Mouse (Mus musculus): Measurements from ENCODE around the gene Ttll13. TPM values are rescaled to one million over a fixed set of nuclear protein-coding genes. Genes with fewer than 3 reads are reported as not detected.

Ttll13 gene
- polyA plus RNA-seq (2016; fragmentation: Nextera tagmentation; extraction: Ambion mirVana), result 0.61 and 1.0 TPM in 2 replicates

GRCm38 (mm10) chr7:80246148-80246721 lies at the start of gene Ttll13:
TSS of gene Ttll13 (plus strand) at chr7:80246376.
- Histone ChIP-seq H3K36me3 (no peaks in the 10 kb centered on the region), H3K9ac (peak within 1 kb of the TSS; percentile 82), H3K4me1 (peaks cover 23% of the 10 kb centered on the region), H3K27me3 (replicated peaks) (no peaks in the 10 kb centered on the region; the same call in 1 of the 2 replicates), H3K4me3 (peak within 1 kb of the TSS; percentile 77), H3K4me2 (peak within 1 kb of the TSS; percentile 92), H3K9me3 (replicated peaks) (no peaks in the 10 kb centered on the region), H3K27ac (peak within 1 kb of the TSS; percentile 79)
- WGBS (ENCODE audit: insufficient replicate concordance), result under 1% methylated on average over 48 of the region's 48 CpGs
- ATAC-seq, result peak; percentile 97

GRCm38 (mm10) chr7:80197371-80197770 lies 48.8 kb upstream of the Ttll13 start:
- H3K9ac ChIP-seq, result peak overlapping the region; percentile 97
- peaks cover 90% of the 10 kb centered on the region for H3K4me1 ChIP-seq
- H3K27ac ChIP-seq, result peak overlapping the region; percentile 93
- peaks cover 27% of the 10 kb centered on the region for H3K36me3 ChIP-seq
- peak overlapping the region; percentile 87 for H3K4me2 ChIP-seq
- H3K27me3 ChIP-seq (replicated peaks), result no peaks in the 10 kb centered on the region
- no peak for ATAC-seq
- H3K9me3 ChIP-seq (replicated peaks), result no peaks in the 10 kb centered on the region
- H3K4me3 ChIP-seq, result peak overlapping the region; percentile 92
- 18% methylated on average over 4 of the region's 4 CpGs for WGBS (ENCODE audit: insufficient replicate concordance)

GRCm38 (mm10) chr7:80197941-80198778 lies 48.0 kb upstream of the Ttll13 start:
- Histone ChIP-seq H3K4me1 (peaks cover 90% of the 10 kb centered on the region), H3K36me3 (peaks cover 35% of the 10 kb centered on the region), H3K9ac (peak overlapping the region; percentile 97), H3K9me3 (replicated peaks) (no peaks in the 10 kb centered on the region), H3K4me3 (peak overlapping the region; percentile 92), H3K4me2 (peak overlapping the region; percentile 87), H3K27me3 (replicated peaks) (no peaks in the 10 kb centered on the region), H3K27ac (peak overlapping the region; percentile 93)
- WGBS (ENCODE audit: insufficient replicate concordance), result under 1% methylated on average over 72 of the region's 74 CpGs
- peak; percentile 76 for ATAC-seq

- peak; percentile 36; the same call in 1 of the 2 replicates for ATAC-seq
- 2% methylated on average over 11 of the region's 11 CpGs for WGBS (ENCODE audit: insufficient replicate concordance)
Measured at GRCm38 (mm10) chr7:80198863-80199262, 47.3 kb upstream of the Ttll13 start.

GRCm38 (mm10) chr7:80199286-80199685 lies 46.9 kb upstream of the Ttll13 start:
- ATAC-seq, result no peak
- H3K27me3 ChIP-seq (replicated peaks), result no peaks in the 10 kb centered on the region
- H3K4me3 ChIP-seq, result peak overlapping the region; percentile 92
- peak overlapping the region; percentile 93 for H3K27ac ChIP-seq
- peaks cover 90% of the 10 kb centered on the region for H3K4me1 ChIP-seq
- peak overlapping the region; percentile 97 for H3K9ac ChIP-seq
- WGBS (ENCODE audit: insufficient replicate concordance), result 25% methylated on average over 6 of the region's 6 CpGs
- no peaks in the 10 kb centered on the region for H3K9me3 ChIP-seq (replicated peaks)
- H3K36me3 ChIP-seq, result peaks cover 45% of the 10 kb centered on the region
- H3K4me2 ChIP-seq, result peak overlapping the region; percentile 87

More at GRCm38 (mm10) chr7:80198863-80199262, 47.3 kb upstream of the Ttll13 start:
- H3K27me3 ChIP-seq (replicated peaks), result no peaks in the 10 kb centered on the region
- peaks cover 90% of the 10 kb centered on the region for H3K4me1 ChIP-seq
- H3K36me3 ChIP-seq, result peaks cover 41% of the 10 kb centered on the region
- peak overlapping the region; percentile 87 for H3K4me2 ChIP-seq
- peak overlapping the region; percentile 93 for H3K27ac ChIP-seq
- no peaks in the 10 kb centered on the region for H3K9me3 ChIP-seq (replicated peaks)
- peak overlapping the region; percentile 92 for H3K4me3 ChIP-seq
- peak overlapping the region; percentile 97 for H3K9ac ChIP-seq

GRCm38 (mm10) chr7:80199851-80200587 lies 46.2 kb upstream of the Ttll13 start:
- WGBS (ENCODE audit: insufficient replicate concordance), result 65% methylated on average over 11 of the region's 11 CpGs
- Histone ChIP-seq H3K4me1 (peaks cover 90% of the 10 kb centered on the region), H3K27me3 (replicated peaks) (no peaks in the 10 kb centered on the region), H3K9me3 (replicated peaks) (no peaks in the 10 kb centered on the region), H3K27ac (peak overlapping the region; percentile 93), H3K9ac (peak overlapping the region; percentile 97), H3K36me3 (peaks cover 46% of the 10 kb centered on the region), H3K4me3 (peak overlapping the region; percentile 92), H3K4me2 (peak overlapping the region; percentile 87)
- ATAC-seq, result no peak

- no peaks in the 10 kb centered on the region for H3K27me3 ChIP-seq (replicated peaks)
- no peaks in the 10 kb centered on the region for H3K9me3 ChIP-seq (replicated peaks)
- no peak for ATAC-seq
- peaks cover 90% of the 10 kb centered on the region for H3K4me1 ChIP-seq
- H3K27ac ChIP-seq, result peak overlapping the region; percentile 93
- H3K9ac ChIP-seq, result peak overlapping the region; percentile 97
- H3K4me3 ChIP-seq, result peak overlapping the region; percentile 92
- H3K36me3 ChIP-seq, result peaks cover 46% of the 10 kb centered on the region
- WGBS (ENCODE audit: insufficient replicate concordance), result 71% methylated on average over 6 of the region's 6 CpGs
- peak overlapping the region; percentile 87 for H3K4me2 ChIP-seq
Measured at GRCm38 (mm10) chr7:80200588-80200945, 45.6 kb upstream of the Ttll13 start.

GRCm38 (mm10) chr7:80200963-80201539 lies 45.1 kb upstream of the Ttll13 start:
- peaks cover 90% of the 10 kb centered on the region for H3K4me1 ChIP-seq
- WGBS (ENCODE audit: insufficient replicate concordance), result 83% methylated on average over 5 of the region's 5 CpGs
- peak overlapping the region; percentile 93 for H3K27ac ChIP-seq
- no peak for ATAC-seq
- no peaks in the 10 kb centered on the region for H3K9me3 ChIP-seq (replicated peaks)
- H3K9ac ChIP-seq, result peak overlapping the region; percentile 97
- H3K4me3 ChIP-seq, result peak overlapping the region; percentile 92
- peaks cover 46% of the 10 kb centered on the region for H3K36me3 ChIP-seq
- peak overlapping the region; percentile 87 for H3K4me2 ChIP-seq
- H3K27me3 ChIP-seq (replicated peaks), result no peaks in the 10 kb centered on the region

- H3K9me3 ChIP-seq (replicated peaks), result no peaks in the 10 kb centered on the region
- peak overlapping the region; percentile 87 for H3K4me2 ChIP-seq
- peaks cover 46% of the 10 kb centered on the region for H3K36me3 ChIP-seq
- ATAC-seq, result no peak
- no peaks in the 10 kb centered on the region for H3K27me3 ChIP-seq (replicated peaks)
- WGBS (ENCODE audit: insufficient replicate concordance), result 89% methylated on average over 15 of the region's 15 CpGs
- peak overlapping the region; percentile 93 for H3K27ac ChIP-seq
- peak overlapping the region; percentile 36; the same call in 1 of the 2 replicates for H3K4me3 ChIP-seq
- H3K4me1 ChIP-seq, result peaks cover 91% of the 10 kb centered on the region
- peak overlapping the region; percentile 97; the same call in 1 of the 2 replicates for H3K9ac ChIP-seq
Measured at GRCm38 (mm10) chr7:80201888-80202540, 44.2 kb upstream of the Ttll13 start.

GRCm38 (mm10) chr7:80202961-80203360 lies 43.2 kb upstream of the Ttll13 start:
- no peak for ATAC-seq
- H3K36me3 ChIP-seq, result peaks cover 50% of the 10 kb centered on the region
- WGBS (ENCODE audit: insufficient replicate concordance), result 54% methylated on average over 5 of the region's 5 CpGs
- H3K9me3 ChIP-seq (replicated peaks), result no peaks in the 10 kb centered on the region
- peak overlapping the region; percentile 93 for H3K27ac ChIP-seq
- H3K9ac ChIP-seq, result peak overlapping the region; percentile 97
- H3K27me3 ChIP-seq (replicated peaks), result no peaks in the 10 kb centered on the region
- peak overlapping the region; percentile 36 for H3K4me3 ChIP-seq
- H3K4me2 ChIP-seq, result peak overlapping the region; percentile 87
- peaks cover 91% of the 10 kb centered on the region for H3K4me1 ChIP-seq

- peak overlapping the region; percentile 36 for H3K4me3 ChIP-seq
- H3K27me3 ChIP-seq (replicated peaks), result no peaks in the 10 kb centered on the region
- peak overlapping the region; percentile 97 for H3K9ac ChIP-seq
- H3K4me1 ChIP-seq, result peaks cover 96% of the 10 kb centered on the region
- no peak for ATAC-seq
- WGBS (ENCODE audit: insufficient replicate concordance), result 19% methylated on average over 12 of the region's 12 CpGs
- peaks cover 50% of the 10 kb centered on the region for H3K36me3 ChIP-seq
- peak overlapping the region; percentile 87 for H3K4me2 ChIP-seq
- H3K27ac ChIP-seq, result peak overlapping the region; percentile 93
- no peaks in the 10 kb centered on the region for H3K9me3 ChIP-seq (replicated peaks)
Measured at GRCm38 (mm10) chr7:80203638-80204096, 42.5 kb upstream of the Ttll13 start.

Data from liver, embryonic 12.5 days (tissue).